Mouse (Mus musculus) midbrain, embryonic 12.5 days (tissue): ENCODE measurements around the gene Prkcd. TPM values are rescaled to one million over a fixed set of nuclear protein-coding genes. Genes with fewer than 3 reads are reported as not detected.

ENCODE experiments used
- ATAC-seq: fragments of 200-750 bp; cut with Nextera tagmentation; 2 replicates; pipeline ENCODE4 v1.8.0; 2017; ENCODE audit warnings: low read depth, moderate TSS enrichment, moderate library complexity; ENCODE audit not compliant: low FRiP score
- H3K27ac ChIP-seq: fragments of 300-500 bp; sonication (generic); replicated peaks from 2 replicates; pipeline ENCODE4 v1.5.1; 2016; ENCODE audit warnings: mild to moderate bottlenecking
- H3K27me3 ChIP-seq: fragments of 300-500 bp; sonication (generic); 2 replicates; pipeline ENCODE4 v1.6.1; 2016; ENCODE audit warnings: mild to moderate bottlenecking
- H3K36me3 ChIP-seq: fragments of 300-500 bp; sonication (generic); 2 replicates; pipeline ENCODE4 v1.6.1; 2016
- H3K4me1 ChIP-seq: fragments of 300-500 bp; sonication (generic); 2 replicates; pipeline ENCODE4 v1.6.1; 2016
- H3K4me2 ChIP-seq: fragments of 300-500 bp; sonication (generic); replicated peaks from 2 replicates; pipeline ENCODE4 v1.6.1; 2016; ENCODE audit warnings: mild to moderate bottlenecking, moderate library complexity
- H3K4me3 ChIP-seq: fragments of 300-500 bp; sonication (generic); 2 replicates; pipeline ENCODE4 v1.5.1; 2016; ENCODE audit warnings: mild to moderate bottlenecking
- H3K9ac ChIP-seq: fragments of 300-500 bp; sonication (generic); replicated peaks from 2 replicates; pipeline ENCODE4 v1.6.1; 2016; ENCODE audit warnings: mild to moderate bottlenecking, moderate library complexity
- H3K9me3 ChIP-seq: fragments of 300-500 bp; sonication (generic); 2 replicates; pipeline ENCODE4 v1.6.1; 2016; ENCODE audit warnings: mild to moderate bottlenecking
- WGBS: fragments of 180-500 bp; shearing (Covaris S2); methylation state at CpG from one replicate; pipeline ENCODE4 v1.1.7; 2016; 5-methylcytosine and 5-hydroxymethylcytosine counted together
- polyA plus RNA-seq: library from polyadenylated mRNA; unstranded; fragments of >200 nt; fragmentation: Nextera tagmentation; extraction: Ambion mirVana; gene quantifications from 2 replicates; pipeline ENCODE4 v1.2.1, GENCODE M21; 2016

The Prkcd gene
- polyA plus RNA-seq, 1 experiment from 2014 or later: 26.9 TPM

DNA sequence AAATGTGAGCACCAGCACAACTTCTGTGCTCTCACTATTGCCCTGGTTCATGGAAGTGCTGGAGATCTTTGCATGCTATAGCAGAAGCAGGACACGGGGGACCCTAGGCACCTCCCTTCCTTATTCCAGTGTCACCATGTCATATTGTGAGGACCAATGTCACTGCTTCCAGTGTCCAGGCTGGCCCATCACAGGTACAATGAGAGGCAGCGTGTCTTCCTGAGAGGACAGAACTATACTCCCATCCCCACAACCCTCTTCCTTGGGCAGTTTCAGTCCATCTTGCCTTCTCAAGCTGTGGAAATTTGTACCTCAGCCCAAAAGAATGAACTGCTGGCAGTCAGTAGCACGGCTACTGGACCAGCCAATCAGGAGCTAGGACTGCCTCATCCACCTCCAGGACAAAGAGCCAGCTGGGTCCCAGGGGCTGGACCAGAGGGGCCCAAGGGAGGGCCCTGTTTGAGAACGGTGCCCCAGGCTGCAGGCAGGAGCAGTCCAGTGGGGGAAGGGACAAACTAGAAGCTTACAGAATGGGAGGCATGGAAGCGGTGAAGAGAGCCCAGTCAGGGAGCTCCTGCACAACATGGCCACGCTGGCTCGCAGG is 31.8 kb downstream of the Prkcd start:
- Histone ChIP-seq H3K4me3 (0 out of 2 replicates have a peak overlapping the region, but pooled peaks have one; percentile 0), H3K36me3 (no peaks in the 10 kb centered on the region), H3K4me2 (peak overlapping the region; percentile 34), H3K4me1 (peaks cover 26% of the 10 kb centered on the region), H3K9ac (0 out of 2 replicates have a peak overlapping the region, but pooled peaks have one; percentile 37), H3K27ac (peak overlapping the region; percentile 71), H3K27me3 (no peaks in the 10 kb centered on the region), H3K9me3 (no peaks in the 10 kb centered on the region)
- WGBS: 17% methylated on average over 7 of the region's 7 CpGs
- peak; percentile 94 for ATAC-seq

DNA sequence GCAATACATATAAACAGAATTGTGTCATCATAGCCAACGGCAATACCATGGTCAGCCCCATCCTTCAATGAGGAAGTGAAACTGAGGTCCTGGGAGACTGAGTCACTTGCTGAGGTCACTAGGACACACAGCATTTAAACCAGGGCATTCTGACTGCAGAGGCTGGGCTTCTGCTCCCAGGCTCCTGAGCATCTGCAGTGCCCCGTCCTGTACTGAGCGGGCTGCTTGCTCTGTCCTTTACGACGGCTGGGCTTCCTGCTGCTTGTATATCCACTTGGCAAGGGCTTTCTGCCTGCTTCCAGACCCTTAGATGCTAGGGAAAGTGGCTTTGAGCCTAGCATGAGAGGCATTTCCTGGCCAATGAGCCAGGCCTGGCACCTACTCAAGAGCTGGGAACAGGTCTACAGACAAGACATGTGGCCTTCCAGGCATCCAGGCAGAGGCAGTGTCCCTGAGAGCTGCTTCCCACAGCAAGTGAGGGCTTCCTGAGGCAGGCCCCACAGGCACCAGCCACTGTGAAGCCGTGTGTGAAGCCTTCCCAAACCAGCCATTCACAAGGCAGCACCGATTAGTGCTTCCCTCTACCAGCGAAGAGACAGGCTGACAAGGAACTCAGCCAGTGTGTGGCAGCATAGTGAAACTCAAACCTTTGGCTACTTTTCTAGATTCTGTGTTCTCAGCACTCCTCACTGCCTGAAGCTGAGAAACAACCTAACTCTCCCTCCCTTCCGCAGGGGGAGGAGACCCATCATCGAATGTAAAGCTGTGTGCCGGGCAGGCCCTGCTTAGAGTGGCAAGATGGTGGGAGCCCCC is 32.5 kb downstream of the Prkcd start:
- Histone ChIP-seq H3K9ac (peak overlapping the region; percentile 37), H3K27me3 (no peaks in the 10 kb centered on the region), H3K9me3 (no peaks in the 10 kb centered on the region), H3K4me2 (peak overlapping the region; percentile 34), H3K27ac (peak overlapping the region; percentile 71), H3K36me3 (no peaks in the 10 kb centered on the region), H3K4me1 (peaks cover 26% of the 10 kb centered on the region), H3K4me3 (no peak overlapping the region)
- 45% methylated on average over 11 of the region's 11 CpGs for WGBS
- peak; percentile 17; the same call in 1 of the 2 replicates for ATAC-seq

DNA sequence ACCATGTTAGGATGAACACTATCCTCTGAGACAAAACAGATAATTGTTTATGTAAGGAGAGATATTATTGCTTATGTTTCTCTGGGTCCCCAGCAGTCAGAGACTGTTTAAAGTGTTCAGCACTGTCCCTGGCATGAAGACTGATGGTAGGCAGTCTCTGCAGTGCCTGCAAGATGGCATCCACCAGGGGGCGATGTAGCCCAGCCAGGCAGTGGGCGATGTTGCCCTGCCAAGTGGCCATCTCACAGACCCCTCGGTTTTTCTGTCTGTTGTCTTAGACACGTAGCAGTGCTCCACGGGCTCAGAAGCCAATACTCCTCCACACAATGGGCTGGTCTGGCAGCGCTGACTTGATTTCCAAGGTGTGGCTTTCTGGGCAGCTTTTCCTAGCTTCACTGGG is 34.6 kb downstream of the Prkcd start:
- no peak overlapping the region for H3K9ac ChIP-seq
- H3K27me3 ChIP-seq: no peaks in the 10 kb centered on the region
- 7% methylated on average over 6 of the region's 6 CpGs for WGBS
- no peak overlapping the region for H3K27ac ChIP-seq
- no peaks in the 10 kb centered on the region for H3K36me3 ChIP-seq
- H3K9me3 ChIP-seq: no peaks in the 10 kb centered on the region
- no peak overlapping the region for H3K4me3 ChIP-seq
- H3K4me2 ChIP-seq: no peak overlapping the region
- ATAC-seq: no peak
- peaks cover 34% of the 10 kb centered on the region for H3K4me1 ChIP-seq

DNA sequence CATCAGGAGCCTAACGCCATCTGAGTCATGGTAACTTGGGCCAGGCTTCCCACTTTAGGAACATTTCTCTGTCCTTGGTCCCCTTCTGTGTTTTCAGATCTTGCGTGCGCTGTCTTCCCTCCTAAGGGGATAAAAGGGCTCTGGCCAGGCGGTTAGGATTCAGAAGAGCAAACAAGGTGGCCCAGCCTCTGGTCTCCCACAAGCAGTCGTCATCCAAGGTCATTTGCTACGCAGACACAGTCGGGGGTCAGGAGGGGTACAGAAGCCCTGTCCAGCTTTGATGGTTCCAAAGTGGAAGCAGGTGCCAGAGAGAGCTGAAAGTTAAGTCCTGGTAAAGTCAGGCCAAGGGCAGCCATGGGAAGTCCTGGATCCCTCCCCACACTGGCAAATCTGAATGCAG is 35.1 kb downstream of the Prkcd start:
- ATAC-seq: no peak
- Histone ChIP-seq H3K27ac (no peak overlapping the region), H3K4me1 (peaks cover 36% of the 10 kb centered on the region), H3K36me3 (no peaks in the 10 kb centered on the region), H3K9ac (no peak overlapping the region), H3K4me3 (no peak overlapping the region), H3K27me3 (no peaks in the 10 kb centered on the region), H3K4me2 (no peak overlapping the region), H3K9me3 (no peaks in the 10 kb centered on the region)
- 74% methylated on average over 7 of the region's 7 CpGs for WGBS

DNA sequence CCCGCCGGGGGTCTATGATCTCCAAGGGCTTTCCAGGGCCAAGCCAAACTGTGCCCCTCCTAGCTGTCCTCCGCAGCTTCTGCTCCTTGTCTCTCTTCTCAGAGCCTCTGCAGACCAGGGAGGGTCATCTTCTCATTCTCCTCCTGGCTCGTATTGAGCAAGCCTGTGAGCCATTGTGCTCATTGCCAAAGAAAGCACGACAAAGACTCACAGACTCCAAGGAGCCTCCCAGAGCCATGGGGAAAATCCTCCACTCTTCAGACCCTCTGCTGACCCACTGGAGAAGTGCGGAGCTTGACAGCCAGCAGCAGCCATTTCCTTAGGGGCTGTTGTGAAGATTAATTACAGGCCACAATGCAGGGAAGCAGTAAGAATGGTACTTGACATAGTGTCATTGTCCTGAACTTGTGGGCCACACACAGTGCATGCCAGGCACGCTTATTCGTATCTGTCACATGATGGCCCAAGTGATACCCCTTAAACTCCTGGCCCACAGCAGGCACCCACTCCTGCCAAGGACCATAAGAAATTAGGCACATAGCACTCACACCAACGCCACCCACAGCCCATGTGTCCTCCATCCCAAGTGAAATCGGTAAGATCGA is 35.9 kb downstream of the Prkcd start:
- Histone ChIP-seq H3K27ac (no peak overlapping the region), H3K9me3 (no peaks in the 10 kb centered on the region), H3K36me3 (no peaks in the 10 kb centered on the region), H3K9ac (no peak overlapping the region), H3K4me2 (no peak overlapping the region), H3K4me3 (no peak overlapping the region), H3K27me3 (no peaks in the 10 kb centered on the region), H3K4me1 (peaks cover 38% of the 10 kb centered on the region)
- no peak for ATAC-seq
- 81% methylated on average over 11 of the region's 11 CpGs for WGBS

DNA sequence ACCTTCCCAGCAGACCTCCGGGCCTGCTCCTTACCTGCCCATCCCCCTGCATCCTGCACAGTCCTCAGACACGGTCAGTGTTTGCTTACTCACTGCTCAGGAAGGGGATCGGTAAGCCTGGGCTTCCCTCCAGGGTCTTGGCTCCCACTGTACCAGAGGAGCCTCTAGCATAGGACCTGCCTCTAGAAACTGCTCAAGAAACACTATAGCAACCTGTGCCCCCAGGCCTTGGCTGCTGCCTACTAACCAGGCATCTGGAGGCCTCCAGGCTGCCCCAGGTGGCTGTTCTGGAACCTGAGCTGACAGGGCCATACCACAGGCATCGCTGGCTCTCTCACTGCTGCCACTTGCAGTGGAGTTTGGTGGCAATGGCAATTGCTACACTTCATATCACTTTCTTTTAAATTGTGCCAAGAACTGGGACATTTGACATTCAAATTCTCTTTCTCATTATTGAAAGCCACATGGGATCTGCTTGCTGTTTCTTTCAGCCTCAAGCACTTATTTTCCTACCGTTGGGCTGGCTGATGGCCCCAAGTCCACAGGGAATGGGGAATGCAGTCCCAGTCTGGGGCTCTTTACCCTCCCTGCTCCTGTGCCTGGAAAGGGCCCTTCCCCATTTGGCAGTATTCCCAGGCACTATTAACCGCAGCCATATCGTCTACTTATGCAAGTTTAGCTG is 39.1 kb downstream of the Prkcd start:
- Histone ChIP-seq H3K27me3 (no peaks in the 10 kb centered on the region), H3K4me1 (peaks cover 26% of the 10 kb centered on the region), H3K9me3 (no peaks in the 10 kb centered on the region), H3K27ac (no peak overlapping the region), H3K9ac (no peak overlapping the region), H3K36me3 (no peaks in the 10 kb centered on the region), H3K4me2 (no peak overlapping the region), H3K4me3 (no peak overlapping the region)
- 0 out of 2 replicates have a peak, but pooled peaks have one; percentile 27 for ATAC-seq
- WGBS: 66% methylated on average over 7 of the region's 7 CpGs

DNA sequence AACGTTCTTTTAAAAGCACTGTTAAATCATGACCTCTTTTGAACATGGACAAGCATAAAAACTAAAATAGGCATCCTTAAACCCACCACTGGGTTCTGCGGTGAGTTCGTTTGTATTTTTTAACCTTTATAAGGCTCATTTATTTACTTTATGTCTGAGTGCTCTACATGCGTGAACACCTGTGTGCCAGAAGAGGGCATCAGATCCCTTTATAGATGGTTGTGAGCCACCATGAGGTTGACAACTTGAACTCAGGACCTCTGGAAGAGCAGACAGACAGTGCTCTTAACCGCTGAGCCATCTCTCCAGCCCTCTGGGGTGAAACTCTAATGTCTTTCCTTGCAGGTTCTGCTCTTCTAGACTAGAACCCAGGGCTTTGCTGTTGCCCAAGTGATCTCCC is 40.7 kb downstream of the Prkcd start:
- H3K9ac ChIP-seq: no peak overlapping the region
- H3K36me3 ChIP-seq: no peaks in the 10 kb centered on the region
- no peaks in the 10 kb centered on the region for H3K9me3 ChIP-seq
- H3K4me1 ChIP-seq: peaks cover 22% of the 10 kb centered on the region
- no peak for ATAC-seq
- H3K27ac ChIP-seq: no peak overlapping the region
- H3K4me2 ChIP-seq: no peak overlapping the region
- no peaks in the 10 kb centered on the region for H3K27me3 ChIP-seq
- 88% methylated on average over 5 of the region's 5 CpGs for WGBS
- no peak overlapping the region for H3K4me3 ChIP-seq

DNA sequence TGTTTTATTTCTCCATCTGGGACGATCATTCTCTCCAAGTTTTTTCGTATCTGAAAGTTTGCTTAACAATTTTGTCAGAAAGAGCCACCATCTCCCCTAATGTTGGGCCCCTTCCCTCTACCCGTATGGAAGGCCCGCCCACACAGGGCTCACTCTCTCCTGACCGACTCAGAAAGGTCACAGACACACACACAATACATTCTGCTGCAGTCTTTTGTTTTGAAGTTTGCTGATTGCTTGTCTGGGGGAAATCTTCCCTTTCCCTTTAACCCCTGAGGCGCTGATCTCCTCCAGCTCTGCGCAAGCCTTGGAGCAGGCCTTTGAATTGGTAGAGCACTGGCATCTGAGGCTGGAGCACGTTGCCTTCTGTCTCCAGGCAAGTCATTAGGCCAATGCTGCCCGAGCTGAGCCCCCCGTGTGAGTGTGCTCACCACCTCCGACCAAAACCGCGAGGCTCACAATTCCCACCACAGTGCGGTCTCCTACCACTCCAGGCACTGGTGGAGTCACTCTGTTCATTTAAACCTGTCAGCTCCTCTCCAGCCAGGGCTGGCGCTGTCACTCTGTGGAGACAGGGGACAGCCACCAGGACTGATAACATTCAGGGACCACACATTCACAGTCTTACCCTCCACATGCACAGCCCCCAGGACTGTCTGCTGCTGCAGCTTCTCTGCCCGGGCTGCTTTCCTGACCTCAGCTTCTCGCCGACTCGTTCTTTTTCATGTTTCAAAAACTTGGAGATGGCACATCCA is 41.3 kb downstream of the Prkcd start:
- H3K4me1 ChIP-seq: peaks cover 26% of the 10 kb centered on the region
- WGBS: 41% methylated on average over 19 of the region's 19 CpGs
- H3K4me3 ChIP-seq: no peak overlapping the region
- no peak for ATAC-seq
- no peaks in the 10 kb centered on the region for H3K9me3 ChIP-seq
- H3K27ac ChIP-seq: no peak overlapping the region
- no peaks in the 10 kb centered on the region for H3K36me3 ChIP-seq
- no peak overlapping the region for H3K9ac ChIP-seq
- no peaks in the 10 kb centered on the region for H3K27me3 ChIP-seq
- H3K4me2 ChIP-seq: no peak overlapping the region

DNA sequence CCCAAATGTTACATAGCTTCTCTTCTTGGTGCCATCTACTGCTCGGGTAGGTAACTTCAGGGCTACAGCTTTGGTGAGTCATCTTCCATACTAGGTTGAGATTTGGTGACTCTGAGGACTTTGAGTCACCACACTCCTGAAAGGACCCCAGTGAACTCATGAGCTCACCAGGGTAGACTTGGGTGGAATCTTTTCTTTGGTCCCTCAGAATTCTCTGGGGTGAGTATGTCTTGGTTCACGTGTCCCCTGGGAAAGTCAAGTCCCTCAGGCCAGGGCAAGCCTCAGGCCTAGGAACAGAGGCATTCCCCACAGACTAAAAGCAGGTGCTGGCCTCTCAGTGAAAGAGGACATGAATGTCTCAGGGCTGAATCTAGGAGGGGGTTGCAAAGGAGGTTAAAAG is 41.9 kb downstream of the Prkcd start:
- no peaks in the 10 kb centered on the region for H3K9me3 ChIP-seq
- no peak for ATAC-seq
- H3K4me2 ChIP-seq: no peak overlapping the region
- peaks cover 26% of the 10 kb centered on the region for H3K4me1 ChIP-seq
- no peak overlapping the region for H3K9ac ChIP-seq
- H3K4me3 ChIP-seq: no peak overlapping the region
- WGBS: 71% methylated on average over 2 of the region's 2 CpGs
- no peak overlapping the region for H3K27ac ChIP-seq
- no peaks in the 10 kb centered on the region for H3K27me3 ChIP-seq
- H3K36me3 ChIP-seq: no peaks in the 10 kb centered on the region

DNA sequence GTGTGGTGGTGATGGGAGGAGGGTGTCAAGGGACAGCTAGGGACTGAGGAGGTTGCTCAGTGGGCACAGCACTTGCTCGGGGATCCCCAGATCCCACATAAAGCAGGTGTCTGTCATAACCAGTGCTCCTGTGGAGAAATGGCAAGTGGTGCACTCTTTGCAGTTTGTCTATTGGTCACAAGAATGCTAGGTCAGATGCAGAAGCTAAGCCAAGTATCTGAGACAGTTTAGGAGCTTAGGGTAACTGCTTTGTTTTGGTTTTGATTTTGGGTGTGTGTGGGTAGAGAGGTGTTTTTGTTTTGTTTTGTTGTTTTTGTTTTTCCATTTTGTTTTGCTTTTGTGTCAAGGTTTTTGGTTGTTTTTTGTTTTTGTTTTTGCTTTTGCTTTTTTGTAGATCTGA is 44.8 kb downstream of the Prkcd start:
- H3K27me3 ChIP-seq: no peaks in the 10 kb centered on the region
- peaks cover 2% of the 10 kb centered on the region; the same call in 1 of the 2 replicates for H3K36me3 ChIP-seq
- no peak overlapping the region for H3K27ac ChIP-seq
- no peak for ATAC-seq
- peaks cover 17% of the 10 kb centered on the region for H3K4me1 ChIP-seq
- H3K4me2 ChIP-seq: no peak overlapping the region
- H3K4me3 ChIP-seq: no peak overlapping the region
- H3K9ac ChIP-seq: no peak overlapping the region
- H3K9me3 ChIP-seq: no peaks in the 10 kb centered on the region
- 71% methylated on average over 1 of the region's 1 CpGs for WGBS

DNA sequence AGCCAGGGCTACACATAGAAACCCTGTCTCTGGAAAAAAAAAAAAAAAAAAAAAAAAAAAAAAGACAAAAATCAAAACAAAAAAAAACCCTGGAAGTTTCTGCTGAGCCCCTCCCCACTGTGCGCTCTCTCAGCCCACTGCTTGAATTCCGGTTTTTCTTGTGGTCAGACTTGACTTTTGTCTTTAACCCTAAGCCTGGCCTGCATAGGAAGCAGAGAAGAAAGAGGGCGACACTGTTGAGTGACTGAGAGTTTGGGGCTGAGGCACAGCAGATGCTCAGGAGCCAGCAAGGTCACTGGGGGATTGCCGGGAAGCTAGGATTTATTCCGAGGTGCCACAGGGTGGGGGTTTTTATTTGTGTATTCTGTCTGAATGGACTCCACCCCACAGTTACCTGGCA is 46.1 kb downstream of the Prkcd start:
- H3K9me3 ChIP-seq: no peaks in the 10 kb centered on the region
- WGBS: 30% methylated on average over 5 of the region's 5 CpGs
- H3K9ac ChIP-seq: no peak overlapping the region
- no peak overlapping the region for H3K4me2 ChIP-seq
- no peak overlapping the region for H3K27ac ChIP-seq
- H3K27me3 ChIP-seq: no peaks in the 10 kb centered on the region
- no peak for ATAC-seq
- H3K36me3 ChIP-seq: peaks cover 16% of the 10 kb centered on the region
- H3K4me1 ChIP-seq: peaks cover 12% of the 10 kb centered on the region
- no peak overlapping the region for H3K4me3 ChIP-seq
